ENCODE assay signal across 9 mouse cellular contexts in genomic region chr6:29536651-29537193, GRCm38 (mm10). TPM values are rescaled to one million over a fixed set of nuclear protein-coding genes. Genes with fewer than 3 reads are reported as not detected.
DNase-seq lines count a peak whose midpoint lies in the region; ATAC-seq and TF ChIP-seq lines count a peak whose summit lies in the region.
"Had no signal": no experiment of that assay in that cellular context is flagged by ENCODE, and none has a peak within 500 bp of the region (broad histone marks: within the 10 kb centered on the region; RNA-seq: fewer than 3 reads in every experiment).

No protein-coding gene starts in this region.

- ATAC-seq in heart, postnatal 0 days (ENCODE audit: insufficient read depth, low read depth): no peak
- ATAC-seq in midbrain, postnatal 0 days (ENCODE audit: low FRiP score): 0 out of 2 replicates have a peak, but pooled peaks have one; percentile 15
- no peak for ATAC-seq in midbrain, embryonic 11.5 days (ENCODE audit: low FRiP score)
- ATAC-seq in common myeloid progenitor, adult 5-6 weeks (replicated peaks; ENCODE audit: low read depth, poor library complexity, severe bottlenecking): peak; percentile 66

- 0 out of 2 replicates have a peak, but pooled peaks cover 3% of the 10 kb centered on the region for H3K4me1 ChIP-seq in heart, postnatal 0 days (ENCODE audit: control insufficient read depth, insufficient read depth)
- H3K4me1 ChIP-seq in midbrain, postnatal 0 days (ENCODE audit: insufficient read depth, low read length): 0 out of 2 replicates have a peak, but pooled peaks cover 3% of the 10 kb centered on the region
- H3K4me1 ChIP-seq in midbrain, embryonic 11.5 days (ENCODE audit: control insufficient read depth, insufficient read depth, low read length): no peaks in the 10 kb centered on the region
- H3K4me1 ChIP-seq: neural tube, embryonic 12.5 days had no signal

- no peaks in the 10 kb centered on the region for H3K27me3 ChIP-seq in heart, postnatal 0 days (ENCODE audit: control insufficient read depth, insufficient read depth, low read length)
- H3K27me3 ChIP-seq in midbrain, postnatal 0 days (ENCODE audit: insufficient read depth, low read length): no peaks in the 10 kb centered on the region
- no peaks in the 10 kb centered on the region for H3K27me3 ChIP-seq in midbrain, embryonic 11.5 days (ENCODE audit: control insufficient read depth, insufficient read depth, low read length)
- H3K27me3 ChIP-seq: neural tube, embryonic 12.5 days had no signal

- H3K27ac ChIP-seq in heart, postnatal 0 days (ENCODE audit: low read depth): no peak overlapping the region
- no peak overlapping the region for H3K27ac ChIP-seq in midbrain, postnatal 0 days (ENCODE audit: low read depth, low read length)
- H3K27ac ChIP-seq in midbrain, embryonic 11.5 days (ENCODE audit: low read depth, low read length): no peak overlapping the region
- H3K27ac ChIP-seq: liver, embryonic 14.5 days; neural tube, embryonic 12.5 days had no signal

- DNase-seq in heart, postnatal 0 days (ENCODE audit: low spot score): peak; percentile 43
- DNase-seq in heart, postnatal 25 days (ENCODE audit: low spot score): no peak
- peak; percentile 49 for DNase-seq in midbrain, postnatal 0 days (ENCODE audit: low spot score)
- no peak for DNase-seq in midbrain, embryonic 11.5 days (ENCODE audit: low spot score, missing footprints)
- peak; percentile 48 for DNase-seq in retina, postnatal 1 day
- no peak for DNase-seq in adrenal gland, postnatal 14 days

- H3K4me3 ChIP-seq in heart, postnatal 0 days (ENCODE audit: low read depth, low read length): no peak overlapping the region
- no peak overlapping the region for H3K4me3 ChIP-seq in midbrain, postnatal 0 days (ENCODE audit: low read depth, low read length)
- no peak overlapping the region for H3K4me3 ChIP-seq in midbrain, embryonic 11.5 days (ENCODE audit: low read depth, low read length)
- H3K4me3 ChIP-seq: neural tube, embryonic 12.5 days had no signal

- no peak for TF ChIP-seq EP300 in heart, postnatal 0 days (IDR thresholded peaks at IDR 0.05; ENCODE audit: low read depth)

- TF ChIP-seq CTCF in heart, postnatal 0 days (IDR thresholded peaks at IDR 0.05; ENCODE audit: low read depth): peak; percentile 23
- peak; percentile 65 for TF ChIP-seq CTCF in midbrain, postnatal 0 days (IDR thresholded peaks at IDR 0.05)

- H3K9me3 ChIP-seq in heart, postnatal 0 days (replicated peaks; ENCODE audit: control insufficient read depth, low read length): no peaks in the 10 kb centered on the region
- no peaks in the 10 kb centered on the region for H3K9me3 ChIP-seq in midbrain, postnatal 0 days (ENCODE audit: low read length)
- no peaks in the 10 kb centered on the region for H3K9me3 ChIP-seq in midbrain, embryonic 11.5 days (ENCODE audit: control insufficient read depth, low read length)
- H3K9me3 ChIP-seq: neural tube, embryonic 12.5 days had no signal

- H3K9ac ChIP-seq in heart, postnatal 0 days (replicated peaks; ENCODE audit: low read depth, low read length): no peak overlapping the region
- no peak overlapping the region for H3K9ac ChIP-seq in midbrain, postnatal 0 days (replicated peaks; ENCODE audit: low read length, poor library complexity, severe bottlenecking)
- H3K9ac ChIP-seq in midbrain, embryonic 11.5 days (ENCODE audit: low read length): no peak overlapping the region
- H3K9ac ChIP-seq: liver, embryonic 14.5 days; neural tube, embryonic 12.5 days had no signal

- no peak overlapping the region for H3K4me2 ChIP-seq in heart, postnatal 0 days (ENCODE audit: low read depth, low read length)
- H3K4me2 ChIP-seq in midbrain, postnatal 0 days (ENCODE audit: low read depth, low read length, poor library complexity, severe bottlenecking): no peak overlapping the region
- no peak overlapping the region for H3K4me2 ChIP-seq in midbrain, embryonic 11.5 days
- H3K4me2 ChIP-seq: neural tube, embryonic 12.5 days had no signal

- intact Hi-C loops in heart, postnatal 25 days (cut with DNase I): no loop called here

- H3K36me3 ChIP-seq in heart, postnatal 0 days (replicated peaks; ENCODE audit: control insufficient read depth, insufficient read depth, low read length): peaks cover 21% of the 10 kb centered on the region
- H3K36me3 ChIP-seq in midbrain, postnatal 0 days (ENCODE audit: insufficient read depth, low read length): peaks cover 10% of the 10 kb centered on the region
- H3K36me3 ChIP-seq in midbrain, embryonic 11.5 days (ENCODE audit: control insufficient read depth, insufficient read depth, low read length): 0 out of 2 replicates have a peak, but pooled peaks cover 2% of the 10 kb centered on the region

- WGBS in heart, postnatal 0 days: 58% methylated on average over 4 of the region's 4 CpGs
- 71% methylated on average over 4 of the region's 4 CpGs for WGBS in midbrain, postnatal 0 days
- 80% methylated on average over 4 of the region's 4 CpGs for WGBS in midbrain, embryonic 11.5 days

RNA-seq across cellular contexts. Expression of gene Irf5, which starts 10.3 kb away (rescaled TPM):
- 3.5 and 3.6 TPM in 2 replicates for total RNA-seq in heart, postnatal 0 days (2014; rRNA removed; ENCODE audit: low replicate concordance)
- 2.3 and 2.7 TPM in 2 replicates for polyA plus RNA-seq in heart, postnatal 0 days (2015; fragmentation: Nextera tagmentation; extraction: Ambion mirVana)
- 1 to 10 TPM; 2.7 to 4.2 TPM for total RNA-seq in heart, postnatal 25 days (2021)
- total RNA-seq in midbrain, postnatal 0 days (2014; rRNA removed): 3.2 and 3.5 TPM in 2 replicates
- polyA plus RNA-seq in midbrain, postnatal 0 days (2015; fragmentation: Nextera tagmentation; extraction: Ambion mirVana): 1.7 and 2.0 TPM in 2 replicates
- polyA plus RNA-seq in midbrain, embryonic 11.5 days (2014; fragmentation: Nextera tagmentation; extraction: Ambion mirVana): 1.2 and 1.6 TPM in 2 replicates
- total RNA-seq in common myeloid progenitor, adult 5-6 weeks (2017): 14.8 and 18.6 TPM in 2 replicates
- 3.0 and 10.9 TPM in 2 replicates for total RNA-seq in adrenal gland, postnatal 14 days (2021)

RNA-seq across cellular contexts. Expression of gene Kcp, which starts 29.0 kb away (rescaled TPM):
- 6.2 and 17.9 TPM in 2 replicates for total RNA-seq in heart, postnatal 0 days (2014; rRNA removed; ENCODE audit: low replicate concordance)
- polyA plus RNA-seq in heart, postnatal 0 days (2015; fragmentation: Nextera tagmentation; extraction: Ambion mirVana): 4.2 and 4.7 TPM in 2 replicates
- total RNA-seq in heart, postnatal 25 days (2021): 1 to 10 TPM; 4.4 to 4.6 TPM
- total RNA-seq in midbrain, postnatal 0 days (2014; rRNA removed): 16.3 and 27.0 TPM in 2 replicates
- polyA plus RNA-seq in midbrain, postnatal 0 days (2015; fragmentation: Nextera tagmentation; extraction: Ambion mirVana): 8.9 and 9.0 TPM in 2 replicates
- polyA plus RNA-seq in midbrain, embryonic 11.5 days (2014; fragmentation: Nextera tagmentation; extraction: Ambion mirVana): 5.6 and 6.8 TPM in 2 replicates
- not detected in 2 replicates for total RNA-seq in common myeloid progenitor, adult 5-6 weeks (2017)
- 6.1 and 7.1 TPM in 2 replicates for total RNA-seq in adrenal gland, postnatal 14 days (2021)

Comparison
In these comparisons a context has a peak if more than half of its experiments do, and no peak if none do; other contexts are left out.
1. ATAC-seq: peak in midbrain, postnatal 0 days (single experiment) and common myeloid progenitor, adult 5-6 weeks (single experiment); none in heart, postnatal 0 days (single experiment) and midbrain, embryonic 11.5 days (single experiment).
2. DNase-seq: peak in heart, postnatal 0 days (single experiment), midbrain, postnatal 0 days (single experiment) and retina, postnatal 1 day (single experiment); none in heart, postnatal 25 days (single experiment), midbrain, embryonic 11.5 days (single experiment) and adrenal gland, postnatal 14 days (single experiment).